Mouse (Mus musculus): Measurements from ENCODE around the gene Senp1. TPM values are rescaled to one million over a fixed set of nuclear protein-coding genes. Genes with fewer than 3 reads are reported as not detected.

Gene Senp1
- polyA plus RNA-seq, 1 experiment: 30.6 TPM

GRCm38 (mm10) chr15:98131451-98131850, 37.9 kb upstream of the Senp1 start:
- Histone ChIP-seq H3K27ac (ENCODE audit: insufficient read depth, low read length) (no peak overlapping the region), H3K4me1 (ENCODE audit: control insufficient read depth, insufficient read depth, low read length) (no peaks in the 10 kb centered on the region)
- TF ChIP-seq CTCF (IDR thresholded peaks at IDR 0.05; ENCODE audit: borderline replicate concordance, insufficient read depth, low read length) (no peak), POLR2A (IDR thresholded peaks at IDR 0.05; ENCODE audit: low read depth, low read length) (no peak)

DNA sequence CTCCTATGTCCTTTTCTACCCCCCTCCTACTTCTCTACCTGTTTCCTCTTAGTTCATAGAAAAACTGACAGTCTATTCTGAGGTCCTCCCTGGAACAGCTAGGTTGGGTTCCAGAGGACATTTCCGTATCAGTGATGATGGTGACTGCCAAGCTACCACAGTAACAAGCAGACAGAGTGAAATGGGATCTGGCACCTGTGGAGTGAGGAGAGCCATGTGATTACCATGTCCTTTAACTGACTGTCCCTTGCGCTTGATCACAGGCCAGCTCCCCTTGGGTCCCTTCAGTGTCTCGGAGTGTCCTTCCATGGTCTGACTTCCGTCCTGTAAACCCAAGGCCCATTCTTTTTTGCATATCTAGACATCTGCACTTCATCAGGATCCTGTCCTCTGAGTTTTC, 37.5 kb upstream of the Senp1 start:
- H3K4me3 ChIP-seq (ENCODE audit: insufficient read depth, low read length): no peak overlapping the region
- no peaks in the 10 kb centered on the region for H3K4me1 ChIP-seq (ENCODE audit: control insufficient read depth, insufficient read depth, low read length)
- no peak overlapping the region for H3K27ac ChIP-seq (ENCODE audit: insufficient read depth, low read length)
- TF ChIP-seq POLR2A (IDR thresholded peaks at IDR 0.05; ENCODE audit: low read depth, low read length): no peak
- TF ChIP-seq CTCF (IDR thresholded peaks at IDR 0.05; ENCODE audit: borderline replicate concordance, insufficient read depth, low read length): no peak

More at GRCm38 (mm10) chr15:98131451-98131850, 37.9 kb upstream of the Senp1 start:
- no peak overlapping the region for H3K4me3 ChIP-seq (ENCODE audit: insufficient read depth, low read length)

DNA sequence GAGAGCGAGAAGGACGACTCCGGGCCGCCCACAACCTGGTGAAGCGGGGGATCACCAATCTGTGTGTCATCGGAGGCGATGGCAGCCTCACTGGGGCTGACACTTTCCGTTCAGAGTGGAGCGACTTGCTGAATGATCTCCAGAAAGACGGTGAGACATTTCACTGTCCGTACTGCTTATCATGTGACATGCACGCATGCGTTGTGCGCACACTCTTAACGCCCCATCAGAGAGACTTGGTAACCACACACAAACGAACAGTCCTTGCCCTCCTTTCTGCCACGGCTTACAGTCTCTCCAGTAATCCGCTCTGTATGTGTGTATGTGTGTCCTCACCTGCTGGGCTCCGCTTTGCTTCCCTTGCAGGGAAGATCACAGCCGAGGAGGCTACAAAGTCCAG, 27.3 kb upstream of the Senp1 start:
- Histone ChIP-seq H3K4me3 (ENCODE audit: insufficient read depth, low read length) (no peak overlapping the region), H3K27ac (ENCODE audit: insufficient read depth, low read length) (no peak overlapping the region), H3K4me1 (ENCODE audit: control insufficient read depth, insufficient read depth, low read length) (no peaks in the 10 kb centered on the region)
- no peak for TF ChIP-seq POLR2A (IDR thresholded peaks at IDR 0.05; ENCODE audit: low read depth, low read length)
- TF ChIP-seq CTCF (IDR thresholded peaks at IDR 0.05; ENCODE audit: borderline replicate concordance, insufficient read depth, low read length): no peak

DNA sequence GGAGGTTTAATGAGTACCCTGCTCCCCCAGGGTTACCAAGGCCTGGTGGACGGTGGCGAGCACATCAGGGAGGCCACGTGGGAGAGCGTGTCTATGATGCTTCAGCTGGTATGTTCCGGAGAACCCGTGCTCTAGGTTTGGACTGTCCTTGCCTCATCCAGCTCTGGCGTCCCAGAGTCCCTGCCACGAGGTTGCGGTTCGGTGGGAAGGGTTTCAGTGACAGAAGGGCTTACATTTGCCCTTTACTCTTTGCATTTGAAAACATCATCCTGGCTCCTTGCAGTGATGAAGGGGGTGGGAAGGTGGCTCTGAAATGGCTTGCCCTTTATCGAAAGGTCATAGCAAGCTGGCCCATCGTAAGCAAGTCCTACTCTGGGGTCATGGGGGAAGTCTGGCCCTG, 25.8 kb upstream of the Senp1 start:
- no peak for TF ChIP-seq CTCF (IDR thresholded peaks at IDR 0.05; ENCODE audit: borderline replicate concordance, insufficient read depth, low read length)
- no peak for TF ChIP-seq POLR2A (IDR thresholded peaks at IDR 0.05; ENCODE audit: low read depth, low read length)
- Histone ChIP-seq H3K4me1 (ENCODE audit: control insufficient read depth, insufficient read depth, low read length) (no peaks in the 10 kb centered on the region), H3K27ac (ENCODE audit: insufficient read depth, low read length) (no peak overlapping the region), H3K4me3 (ENCODE audit: insufficient read depth, low read length) (no peak overlapping the region)

DNA sequence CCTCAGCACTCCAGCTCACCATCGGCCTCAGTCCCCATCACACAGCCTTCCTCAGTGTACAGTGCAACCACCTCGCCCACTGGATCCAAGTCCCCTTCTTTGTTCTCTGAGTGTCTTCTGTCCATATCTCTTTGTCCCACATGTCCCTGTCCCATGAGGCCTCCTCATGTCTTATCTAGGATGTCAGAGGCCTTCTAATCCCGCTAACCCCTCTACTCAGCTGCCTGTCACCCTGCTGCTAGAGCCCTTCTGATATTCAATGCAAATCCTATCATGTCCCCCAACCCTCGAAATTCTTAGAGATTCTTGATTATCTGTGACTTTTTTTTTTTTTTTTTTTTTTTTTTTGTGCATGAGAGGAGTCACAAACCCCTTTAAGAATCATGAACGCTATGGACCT, 22.7 kb upstream of the Senp1 start:
- Histone ChIP-seq H3K27ac (ENCODE audit: insufficient read depth, low read length) (no peak overlapping the region), H3K4me3 (ENCODE audit: insufficient read depth, low read length) (no peak overlapping the region), H3K4me1 (ENCODE audit: control insufficient read depth, insufficient read depth, low read length) (no peaks in the 10 kb centered on the region)
- TF ChIP-seq POLR2A (IDR thresholded peaks at IDR 0.05; ENCODE audit: low read depth, low read length) (no peak), CTCF (IDR thresholded peaks at IDR 0.05; ENCODE audit: borderline replicate concordance, insufficient read depth, low read length) (no peak)

DNA sequence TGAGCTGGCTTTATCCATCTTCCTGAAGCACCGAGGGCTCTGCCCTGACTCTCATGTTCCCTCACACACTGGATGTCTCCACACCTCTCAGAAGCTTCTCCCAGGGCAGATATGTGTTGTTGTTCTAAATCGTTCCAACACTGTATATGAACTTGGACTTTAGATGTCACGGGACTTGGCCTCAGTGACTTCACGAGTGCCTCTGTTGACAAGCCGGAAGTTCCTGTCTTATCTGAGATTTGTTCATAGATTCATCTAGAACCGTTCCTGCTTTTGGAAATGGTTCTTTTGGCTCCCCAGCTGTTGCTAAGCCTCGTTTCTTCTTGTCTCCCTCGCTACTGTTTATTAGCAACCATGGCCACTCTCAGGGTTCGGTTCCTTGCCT, 22.2 kb upstream of the Senp1 start:
- Histone ChIP-seq H3K4me1 (ENCODE audit: control insufficient read depth, insufficient read depth, low read length) (no peaks in the 10 kb centered on the region), H3K4me3 (ENCODE audit: insufficient read depth, low read length) (no peak overlapping the region), H3K27ac (ENCODE audit: insufficient read depth, low read length) (no peak overlapping the region)
- TF ChIP-seq POLR2A (IDR thresholded peaks at IDR 0.05; ENCODE audit: low read depth, low read length): no peak
- no peak for TF ChIP-seq CTCF (IDR thresholded peaks at IDR 0.05; ENCODE audit: borderline replicate concordance, insufficient read depth, low read length)

DNA sequence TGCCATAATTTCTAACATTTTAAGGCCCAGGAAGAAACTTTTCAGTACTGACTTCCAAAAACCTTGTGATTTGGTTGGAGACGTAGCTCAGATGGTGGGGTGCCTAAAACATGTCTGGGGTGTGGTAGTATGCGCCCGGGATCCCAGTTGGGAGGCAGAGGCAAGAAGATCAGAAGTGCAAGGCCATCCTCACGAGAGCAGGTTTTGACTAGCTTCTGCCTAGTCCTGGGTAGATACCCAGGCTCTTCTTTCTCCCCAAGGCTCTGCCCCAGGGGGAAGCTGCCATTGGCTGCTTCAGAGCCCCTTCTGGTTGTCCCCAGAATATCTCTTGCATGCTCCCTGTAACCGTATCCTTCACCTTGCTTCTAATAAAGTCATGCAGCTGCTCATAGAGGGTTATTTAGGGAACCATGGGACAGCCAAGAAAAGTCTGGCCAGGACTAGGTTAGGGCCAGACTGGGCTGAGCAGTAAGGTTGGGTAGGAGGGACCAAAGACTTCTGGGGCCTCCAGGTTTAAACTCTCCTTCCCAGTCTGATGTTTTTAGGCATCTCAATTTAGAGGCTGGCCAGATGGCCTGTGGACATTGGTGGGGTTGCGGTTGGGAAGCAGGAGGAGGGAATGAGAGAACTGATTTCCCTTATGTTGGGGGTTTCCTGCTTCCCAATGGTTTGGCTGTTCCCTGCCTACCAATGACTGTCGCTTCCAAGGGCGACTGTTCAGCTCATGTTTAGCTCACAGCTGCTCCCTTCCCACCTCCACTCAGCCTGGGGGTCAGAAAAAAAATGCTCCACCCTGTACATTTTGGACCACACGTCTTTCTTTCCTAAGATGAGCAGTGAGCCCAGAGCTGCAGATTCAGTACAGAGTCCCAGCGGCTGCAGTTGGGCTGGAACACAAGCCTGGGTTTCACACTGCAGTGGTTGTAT, 21.6 kb upstream of the Senp1 start:
- no peaks in the 10 kb centered on the region for H3K4me1 ChIP-seq (ENCODE audit: control insufficient read depth, insufficient read depth, low read length)

DNA sequence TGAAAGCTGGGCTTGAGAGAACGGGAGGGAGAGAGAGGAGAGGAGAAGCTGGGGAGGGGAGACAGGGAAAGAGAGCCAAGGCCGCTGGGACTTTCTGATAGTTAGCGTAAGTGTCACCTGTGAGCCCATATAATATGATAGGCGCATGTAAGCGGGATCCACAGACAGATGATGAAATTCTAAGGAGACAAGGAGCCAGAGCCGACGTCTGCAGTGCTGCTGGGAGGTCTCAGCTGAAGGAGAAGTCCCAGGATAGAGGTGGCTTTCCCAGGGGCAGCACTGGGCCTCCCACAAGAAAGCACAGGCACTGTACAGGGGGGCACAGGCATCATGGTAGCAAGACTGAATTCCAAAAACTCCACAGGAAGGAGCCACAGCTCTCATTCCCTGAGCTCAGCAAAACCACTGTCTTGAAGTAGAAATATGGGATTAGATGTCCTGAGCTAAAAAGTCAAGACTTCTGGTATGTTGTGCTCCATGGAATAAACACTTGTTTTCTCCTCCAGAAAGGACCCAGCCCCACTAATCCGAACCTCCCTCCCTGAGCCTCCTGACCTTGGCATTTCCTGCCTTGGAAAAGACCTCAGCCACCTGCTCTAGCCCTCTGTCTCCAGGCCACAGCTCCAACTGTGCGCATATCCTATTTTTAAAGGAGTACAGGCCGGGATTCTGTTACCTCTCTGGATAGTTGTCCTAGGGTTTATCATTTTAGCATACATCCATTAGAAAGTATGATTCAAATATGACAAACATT, 20.7 kb upstream of the Senp1 start:
- TF ChIP-seq POLR2A (IDR thresholded peaks at IDR 0.05; ENCODE audit: low read depth, low read length): no peak
- TF ChIP-seq CTCF (IDR thresholded peaks at IDR 0.05; ENCODE audit: borderline replicate concordance, insufficient read depth, low read length): no peak

More for the DNA sequence above, 21.6 kb upstream of the Senp1 start:
- H3K4me3 ChIP-seq (ENCODE audit: insufficient read depth, low read length): no peak overlapping the region
- no peak for TF ChIP-seq CTCF (IDR thresholded peaks at IDR 0.05; ENCODE audit: borderline replicate concordance, insufficient read depth, low read length)
- no peak for TF ChIP-seq POLR2A (IDR thresholded peaks at IDR 0.05; ENCODE audit: low read depth, low read length)
- no peak overlapping the region for H3K27ac ChIP-seq (ENCODE audit: insufficient read depth, low read length)

DNA sequence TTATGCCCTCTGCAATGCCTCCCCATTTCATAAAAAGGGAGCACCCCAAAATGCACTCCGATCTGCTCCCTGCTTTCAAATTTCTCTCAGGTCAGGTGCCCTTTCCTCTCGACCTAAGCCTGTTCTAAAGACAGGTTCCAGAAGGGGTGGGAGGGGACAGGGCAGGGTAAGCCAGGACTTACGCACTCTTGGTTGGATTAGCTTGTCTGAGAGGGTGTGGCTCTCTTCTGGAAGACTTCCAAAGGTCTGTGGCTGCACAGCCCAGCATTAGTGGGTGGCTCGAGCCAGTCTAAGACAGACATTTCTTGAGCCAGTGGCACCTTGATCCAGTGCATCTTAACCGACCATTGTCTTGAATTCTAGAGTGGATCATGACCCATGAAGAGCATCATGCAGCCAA, 18.2 kb upstream of the Senp1 start:
- Histone ChIP-seq H3K4me1 (ENCODE audit: control insufficient read depth, insufficient read depth, low read length) (no peaks in the 10 kb centered on the region), H3K27ac (ENCODE audit: insufficient read depth, low read length) (no peak overlapping the region), H3K4me3 (ENCODE audit: insufficient read depth, low read length) (no peak overlapping the region)
- TF ChIP-seq POLR2A (IDR thresholded peaks at IDR 0.05; ENCODE audit: low read depth, low read length) (no peak), CTCF (IDR thresholded peaks at IDR 0.05; ENCODE audit: borderline replicate concordance, insufficient read depth, low read length) (no peak)

More for the DNA sequence above, 20.7 kb upstream of the Senp1 start:
- no peak overlapping the region for H3K4me3 ChIP-seq (ENCODE audit: insufficient read depth, low read length)
- H3K4me1 ChIP-seq (ENCODE audit: control insufficient read depth, insufficient read depth, low read length): no peaks in the 10 kb centered on the region
- H3K27ac ChIP-seq (ENCODE audit: insufficient read depth, low read length): no peak overlapping the region
